Mouse (Mus musculus) forebrain, postnatal 0 days (tissue): ENCODE measurements at regions not wholly inside any gene's neighbourhood (a gene's known extent, or its start where the extent isn't known, plus 50 kb on each side); places are given as distances from the start of the nearest gene placed in this dataset.
A peak's percentile ranks its signal among the peaks of the same experiment; 100 is the strongest.

Source experiments
- ATAC-seq: fragments of 200-750 bp; cut with Nextera tagmentation; 2 replicates; pipeline ENCODE4 v1.8.0; 2017; ENCODE audit warnings: mild to moderate bottlenecking, moderate library complexity
- DNase-seq: peaks from one replicate; pipeline ENCODE4 v3.0.0-alpha.2; 2015
- H3K27ac ChIP-seq: fragments of 300-500 bp; sonication (generic); 2 replicates; pipeline ENCODE4 v1.5.1; 2014; ENCODE audit warnings: low read depth, mild to moderate bottlenecking, antibody characterized with exemption, low read length, moderate library complexity, mixed read lengths
- H3K27me3 ChIP-seq: fragments of 300-500 bp; sonication (generic); 2 replicates; pipeline ENCODE4 v1.6.1; 2014; ENCODE audit warnings: mild to moderate bottlenecking, low read length, mixed read lengths; ENCODE audit not compliant: insufficient read depth
- H3K36me3 ChIP-seq: fragments of 300-500 bp; sonication (generic); 2 replicates; pipeline ENCODE4 v1.6.1; 2014; ENCODE audit warnings: mild to moderate bottlenecking, moderate library complexity; ENCODE audit not compliant: insufficient read depth
- H3K4me1 ChIP-seq: fragments of 300-500 bp; sonication (generic); 2 replicates; pipeline ENCODE4 v1.6.1; 2014; ENCODE audit warnings: antibody characterized with exemption; ENCODE audit not compliant: insufficient read depth
- H3K4me2 ChIP-seq: fragments of 300-500 bp; sonication (generic); 2 replicates; pipeline ENCODE4 v1.6.1; 2014; ENCODE audit warnings: low read depth, mild to moderate bottlenecking, moderate library complexity
- H3K4me3 ChIP-seq: fragments of 300-500 bp; sonication (generic); 2 replicates; pipeline ENCODE4 v1.5.1; 2014; ENCODE audit warnings: low read depth, low read length, mixed read lengths
- H3K9ac ChIP-seq: fragments of 300-500 bp; sonication (generic); 2 replicates; pipeline ENCODE4 v1.6.1; 2014; ENCODE audit warnings: mild to moderate bottlenecking
- H3K9me3 ChIP-seq: fragments of 300-500 bp; sonication (generic); 2 replicates; pipeline ENCODE4 v1.6.1; 2016; ENCODE audit warnings: low read length
- CTCF ChIP-seq: sonication (generic); IDR thresholded peaks from 2 replicates; pipeline ENCODE4 v1.5.1; 2016; ENCODE audit warnings: antibody characterized with exemption, control low read depth, low read depth
- WGBS: fragments of 180-500 bp; shearing (Covaris S2); extraction: QIAGEN DNeasy Blood & Tissue Kit; methylation state at CpG from one replicate; pipeline ENCODE4 v1.1.7; 2014; 5-methylcytosine and 5-hydroxymethylcytosine counted together

- Histone ChIP-seq H3K4me3 (no peak overlapping the region), H3K27ac (no peak overlapping the region), H3K27me3 (no peaks in the 10 kb centered on the region), H3K4me1 (no peaks in the 10 kb centered on the region), H3K4me2 (no peak overlapping the region), H3K36me3 (no peaks in the 10 kb centered on the region), H3K9me3 (no peaks in the 10 kb centered on the region), H3K9ac (no peak overlapping the region)
- WGBS: 57% methylated on average over 4 of the region's 4 CpGs
- TF ChIP-seq CTCF: no peak
- ATAC-seq (peak; percentile 58; the same call in 1 of the 2 replicates), DNase-seq (peak; percentile 48)
Observed at GRCm38 (mm10) chr8:97431467-97431866, 1543.1 kb upstream of the Got2 start.

GRCm38 (mm10) chr8:97422331-97422730 is 1534.0 kb upstream of the Got2 start:
- no peak overlapping the region for H3K4me2 ChIP-seq
- no peaks in the 10 kb centered on the region for H3K9me3 ChIP-seq
- 68% methylated on average over 1 of the region's 1 CpGs for WGBS
- no peaks in the 10 kb centered on the region for H3K4me1 ChIP-seq
- H3K36me3 ChIP-seq: no peaks in the 10 kb centered on the region
- H3K27me3 ChIP-seq: no peaks in the 10 kb centered on the region
- H3K9ac ChIP-seq: no peak overlapping the region
- no peak overlapping the region for H3K27ac ChIP-seq
- no peak overlapping the region for H3K4me3 ChIP-seq
- TF ChIP-seq CTCF: no peak
- no peak for ATAC-seq
- DNase-seq: no peak

- Histone ChIP-seq H3K4me1 (no peaks in the 10 kb centered on the region), H3K4me3 (no peak overlapping the region), H3K27ac (no peak overlapping the region), H3K36me3 (no peaks in the 10 kb centered on the region), H3K9ac (no peak overlapping the region), H3K4me2 (no peak overlapping the region), H3K27me3 (no peaks in the 10 kb centered on the region), H3K9me3 (no peaks in the 10 kb centered on the region)
- DNase-seq: no peak
- 88% methylated on average over 1 of the region's 1 CpGs for WGBS
- no peak for TF ChIP-seq CTCF
- ATAC-seq: no peak
Observed at GRCm38 (mm10) chr8:97414742-97415141, 1526.4 kb upstream of the Got2 start.

GRCm38 (mm10) chr8:97403308-97403707 is 1515.0 kb upstream of the Got2 start:
- no peak for TF ChIP-seq CTCF
- no peak for DNase-seq
- WGBS: 82% methylated on average over 2 of the region's 2 CpGs

GRCm38 (mm10) chr8:97397327-97397719 is 1509.0 kb upstream of the Got2 start:
- Histone ChIP-seq H3K27me3 (no peaks in the 10 kb centered on the region), H3K4me2 (no peak overlapping the region), H3K27ac (no peak overlapping the region), H3K9ac (no peak overlapping the region), H3K36me3 (no peaks in the 10 kb centered on the region), H3K9me3 (no peaks in the 10 kb centered on the region), H3K4me1 (no peaks in the 10 kb centered on the region), H3K4me3 (no peak overlapping the region)
- no peak for TF ChIP-seq CTCF
- ATAC-seq (no peak), DNase-seq (no peak)
- 11% methylated on average over 7 of the region's 7 CpGs for WGBS

More at GRCm38 (mm10) chr8:97403308-97403707, 1515.0 kb upstream of the Got2 start:
- no peaks in the 10 kb centered on the region for H3K9me3 ChIP-seq
- H3K4me1 ChIP-seq: no peaks in the 10 kb centered on the region
- H3K4me2 ChIP-seq: no peak overlapping the region
- no peaks in the 10 kb centered on the region for H3K27me3 ChIP-seq
- H3K36me3 ChIP-seq: no peaks in the 10 kb centered on the region
- no peak overlapping the region for H3K4me3 ChIP-seq
- no peak for ATAC-seq
- no peak overlapping the region for H3K9ac ChIP-seq
- H3K27ac ChIP-seq: no peak overlapping the region

GRCm38 (mm10) chr8:97396634-97397326 is 1508.4 kb upstream of the Got2 start:
- no peak overlapping the region for H3K27ac ChIP-seq
- no peak overlapping the region for H3K4me3 ChIP-seq
- no peaks in the 10 kb centered on the region for H3K4me1 ChIP-seq
- DNase-seq (no peak), ATAC-seq (no peak)
- H3K4me2 ChIP-seq: no peak overlapping the region
- no peaks in the 10 kb centered on the region for H3K9me3 ChIP-seq
- H3K27me3 ChIP-seq: no peaks in the 10 kb centered on the region
- no peaks in the 10 kb centered on the region for H3K36me3 ChIP-seq
- no peak for TF ChIP-seq CTCF
- H3K9ac ChIP-seq: no peak overlapping the region
- 15% methylated on average over 5 of the region's 5 CpGs for WGBS

GRCm38 (mm10) chr8:97389651-97390050 is 1501.3 kb upstream of the Got2 start:
- no peak overlapping the region for H3K4me2 ChIP-seq
- H3K36me3 ChIP-seq: no peaks in the 10 kb centered on the region
- no peaks in the 10 kb centered on the region for H3K27me3 ChIP-seq
- WGBS: 9% methylated on average over 7 of the region's 7 CpGs
- no peak overlapping the region for H3K4me3 ChIP-seq
- DNase-seq (no peak), ATAC-seq (no peak)
- TF ChIP-seq CTCF: no peak
- H3K4me1 ChIP-seq: 0 out of 2 replicates have a peak, but pooled peaks cover 5% of the 10 kb centered on the region
- no peaks in the 10 kb centered on the region for H3K9me3 ChIP-seq
- H3K9ac ChIP-seq: no peak overlapping the region
- no peak overlapping the region for H3K27ac ChIP-seq
